Mouse (Mus musculus) olfactory bulb, adult 2 months (tissue): ENCODE measurements at regions not wholly inside any gene's neighbourhood (a gene's known extent, or its start where the extent isn't known, plus 50 kb on each side); places are given as distances from the start of the nearest gene placed in this dataset.
A peak's percentile ranks its signal among the peaks of the same experiment; 100 is the strongest.

Experiments
- H3K27ac ChIP-seq: fragments of 200-500 bp; 2 replicates; pipeline ENCODE4 v1.5.1; 2012; ENCODE audit warnings: low read depth, low read length; ENCODE audit not compliant: insufficient read depth
- H3K4me1 ChIP-seq: fragments of 200-500 bp; 2 replicates; pipeline ENCODE4 v1.6.1; 2012; ENCODE audit warnings: low read length; ENCODE audit not compliant: control insufficient read depth, insufficient read depth
- H3K4me3 ChIP-seq: fragments of 200-500 bp; 2 replicates; pipeline ENCODE4 v1.5.1; 2012; ENCODE audit warnings: mild to moderate bottlenecking, low read depth, low read length, moderate library complexity; ENCODE audit not compliant: insufficient read depth
- CTCF ChIP-seq: fragments of 200-500 bp; IDR thresholded peaks from 2 replicates; pipeline ENCODE4 v1.5.1; 2012; ENCODE audit warnings: low read depth, mild to moderate bottlenecking, low read length, moderate library complexity; ENCODE audit not compliant: insufficient read depth
- POLR2A ChIP-seq: fragments of 200-500 bp; IDR thresholded peaks from 2 replicates; pipeline ENCODE4 v1.6.1; 2012; ENCODE audit warnings: mild to moderate bottlenecking, low read depth, low read length, moderate library complexity; ENCODE audit not compliant: insufficient read depth
- WGBS: fragments of 180-500 bp; shearing (Covaris S2); methylation state at CpG from one replicate; pipeline ENCODE4 v1.1.7; 2018; 5-methylcytosine and 5-hydroxymethylcytosine counted together

GRCm38 (mm10) chr8:6604232-6604804 is 1499.2 kb upstream of the Slc10a2 start:
- WGBS: 36% methylated on average over 5 of the region's 5 CpGs
- TF ChIP-seq POLR2A (no peak), CTCF (no peak)
- H3K27ac ChIP-seq: no peak overlapping the region
- no peaks in the 10 kb centered on the region for H3K4me1 ChIP-seq
- H3K4me3 ChIP-seq: no peak overlapping the region

GRCm38 (mm10) chr8:6590146-6590545 is 1485.0 kb upstream of the Slc10a2 start:
- no peaks in the 10 kb centered on the region for H3K4me1 ChIP-seq
- no peak overlapping the region for H3K4me3 ChIP-seq
- TF ChIP-seq POLR2A (no peak), CTCF (no peak)
- no peak overlapping the region for H3K27ac ChIP-seq

DNA sequence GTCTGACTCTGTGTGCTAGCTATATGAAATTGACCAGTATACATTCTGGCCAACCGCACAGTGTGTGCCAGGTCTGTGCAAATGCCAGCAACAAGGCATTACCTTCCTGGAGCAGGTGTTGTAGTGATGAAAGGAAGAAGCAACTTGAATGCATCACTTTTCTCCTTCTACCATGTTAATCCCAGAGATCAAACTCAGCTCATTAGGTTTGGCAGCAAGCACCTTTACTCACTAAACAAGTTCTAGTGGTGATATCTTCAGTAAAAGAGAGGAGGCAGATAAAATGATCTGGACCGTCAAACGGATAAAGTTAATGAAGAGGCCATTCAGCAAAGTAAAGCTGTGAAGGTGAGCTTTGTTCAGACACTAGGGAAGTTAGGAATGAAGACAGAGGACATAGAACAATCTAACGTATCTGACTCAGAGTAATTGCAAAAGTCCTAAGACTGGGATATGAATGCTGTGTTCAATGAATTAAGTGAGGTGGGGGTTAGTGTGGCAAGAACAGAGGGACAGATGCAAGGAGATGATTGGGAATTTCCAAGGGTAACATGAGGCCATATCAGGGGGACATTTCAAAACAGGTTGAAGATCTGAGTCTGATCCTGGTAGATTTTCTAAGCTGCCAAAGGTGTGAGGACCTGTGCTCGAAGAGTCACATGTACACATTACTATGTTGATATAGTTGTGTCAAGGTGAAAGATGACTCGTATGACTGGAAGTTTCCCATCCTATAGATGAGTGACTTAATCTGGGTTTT is 1478.4 kb upstream of the Slc10a2 start:
- TF ChIP-seq CTCF: no peak
- 96% methylated on average over 6 of the region's 6 CpGs for WGBS
- no peaks in the 10 kb centered on the region for H3K4me1 ChIP-seq
- H3K4me3 ChIP-seq: no peak overlapping the region
- H3K27ac ChIP-seq: no peak overlapping the region

GRCm38 (mm10) chr8:6582732-6583131 is 1477.6 kb upstream of the Slc10a2 start:
- 91% methylated on average over 3 of the region's 3 CpGs for whole genome bisulfite sequencing
- no peak for TF ChIP-seq CTCF
- no peaks in the 10 kb centered on the region for H3K4me1 ChIP-seq
- H3K27ac ChIP-seq: no peak overlapping the region
- H3K4me3 ChIP-seq: no peak overlapping the region

- no peak overlapping the region for H3K4me3 ChIP-seq
- 86% methylated on average over 4 of the region's 4 CpGs for WGBS
- no peak overlapping the region for H3K27ac ChIP-seq
- TF ChIP-seq CTCF (no peak), POLR2A (no peak)
- no peaks in the 10 kb centered on the region for H3K4me1 ChIP-seq
Measured at GRCm38 (mm10) chr8:6577868-6578634, 1472.9 kb upstream of the Slc10a2 start.

GRCm38 (mm10) chr8:6575241-6575640 is 1470.1 kb upstream of the Slc10a2 start:
- Histone ChIP-seq H3K4me3 (no peak overlapping the region), H3K27ac (no peak overlapping the region), H3K4me1 (no peaks in the 10 kb centered on the region)
- TF ChIP-seq CTCF (no peak), POLR2A (no peak)
- 69% methylated on average over 4 of the region's 4 CpGs for WGBS

DNA sequence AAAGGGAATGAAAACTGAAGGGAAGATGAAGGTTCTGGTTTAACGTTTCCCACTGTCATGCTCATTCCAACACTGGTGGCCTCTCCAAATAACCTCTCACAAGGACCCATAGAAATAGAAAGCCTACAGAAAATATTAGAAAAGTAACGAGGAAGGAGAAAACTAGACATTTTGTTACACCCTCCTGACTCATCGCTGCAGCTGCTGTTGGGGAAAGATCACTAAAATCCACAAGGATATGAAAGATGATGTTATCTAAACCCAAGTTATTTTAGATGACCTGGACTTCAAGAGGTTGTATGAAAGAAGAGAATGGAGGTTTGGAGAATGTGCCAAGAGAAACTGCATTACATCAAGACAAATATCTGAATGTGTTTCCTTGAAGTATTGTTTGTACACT is 1468.3 kb upstream of the Slc10a2 start:
- Histone ChIP-seq H3K4me1 (no peaks in the 10 kb centered on the region), H3K4me3 (no peak overlapping the region), H3K27ac (no peak overlapping the region)
- no peak for TF ChIP-seq CTCF
- 78% methylated on average over 3 of the region's 3 CpGs for WGBS

- WGBS: 21% methylated on average over 9 of the region's 9 CpGs
- H3K4me3 ChIP-seq: no peak overlapping the region
- H3K4me1 ChIP-seq: no peaks in the 10 kb centered on the region
- no peak for TF ChIP-seq POLR2A
- TF ChIP-seq CTCF: peak; percentile 39; the same call in 1 of the 2 replicates
- H3K27ac ChIP-seq: no peak overlapping the region
Measured at GRCm38 (mm10) chr8:6572066-6572665, 1467.0 kb upstream of the Slc10a2 start.

DNA sequence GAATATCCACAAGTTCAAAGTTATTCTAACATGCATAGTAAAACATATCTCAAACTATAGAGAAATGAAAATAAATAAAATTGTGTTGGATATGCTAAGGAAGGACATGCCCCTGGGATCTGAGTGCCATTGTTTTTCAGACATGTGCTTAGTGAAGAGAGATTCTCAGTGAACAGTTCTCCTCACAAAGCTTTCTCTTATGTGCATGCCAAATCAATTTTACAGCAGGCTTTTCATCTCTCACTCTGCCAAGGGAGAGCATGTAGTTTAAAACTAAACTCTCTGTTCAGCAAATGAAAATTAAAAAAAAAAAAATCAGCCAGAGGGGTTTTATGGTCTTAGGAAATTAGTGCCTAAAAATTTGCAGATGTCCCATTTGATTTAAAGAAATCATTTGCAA is 1445.8 kb upstream of the Slc10a2 start:
- Histone ChIP-seq H3K4me3 (no peak overlapping the region), H3K4me1 (no peaks in the 10 kb centered on the region), H3K27ac (no peak overlapping the region)
- TF ChIP-seq POLR2A (no peak), CTCF (no peak)
